Mouse (Mus musculus) MN1 (cell line): Measurements from ENCODE around the gene Gm21974.
A peak's percentile ranks its signal among the peaks of the same experiment; 100 is the strongest.
"Not testable (repeated sequence)": the region's sequence is repeated elsewhere in the genome, so short reads cannot be mapped to it uniquely, and the experiment has no call there.

Experiments used
- DNase-seq: peaks from one replicate; pipeline ENCODE4 v3.0.0-alpha.2; 2016; ENCODE audit warnings: low spot score

Gene Gm21974

GRCm38 (mm10) chr7:127895442-127895841 is at the start of gene Gm21974, which contains the start of gene Vkorc1:
Gene Gm21974, minus strand, starts transcription at chr7:127895454.
Gene Vkorc1, minus strand, starts transcription at chr7:127895617.
- DNase-seq = peak; percentile 96

- no peak for DNase-seq
Measured at GRCm38 (mm10) chr7:127944614-127945013, 49.4 kb upstream of the Gm21974 start.

GRCm38 (mm10) chr7:127942097-127942496 is 46.8 kb upstream of the Gm21974 start:
- not testable (repeated sequence) for DNase-seq

GRCm38 (mm10) chr7:127936216-127936884 is 41.1 kb upstream of the Gm21974 start:
- DNase-seq = no peak

GRCm38 (mm10) chr7:127935748-127936159 is 40.5 kb upstream of the Gm21974 start:
- DNase-seq = no peak

- peak; percentile 97 for DNase-seq
Measured at GRCm38 (mm10) chr7:127935028-127935722, 39.9 kb upstream of the Gm21974 start.

GRCm38 (mm10) chr7:127934075-127934474 is 38.8 kb upstream of the Gm21974 start:
- no peak for DNase-seq

GRCm38 (mm10) chr7:127932273-127933031 is 37.2 kb upstream of the Gm21974 start:
- no peak for DNase-seq

- DNase-seq = peak; percentile 46
Measured at GRCm38 (mm10) chr7:127931351-127932135, 36.3 kb upstream of the Gm21974 start.

- no peak for DNase-seq
Measured at GRCm38 (mm10) chr7:127930636-127931035, 35.4 kb upstream of the Gm21974 start.

GRCm38 (mm10) chr7:127929923-127930322 is 34.7 kb upstream of the Gm21974 start, which contains the start of gene Prss8:
Gene Prss8, minus strand, starts transcription at chr7:127930104.
- no peak for DNase-seq

GRCm38 (mm10) chr7:127928596-127928995 is 33.3 kb upstream of the Gm21974 start:
- DNase-seq = no peak

GRCm38 (mm10) chr7:127927726-127928125 is 32.5 kb upstream of the Gm21974 start:
- no peak for DNase-seq

GRCm38 (mm10) chr7:127926846-127927245 is 31.6 kb upstream of the Gm21974 start:
- no peak for DNase-seq

GRCm38 (mm10) chr7:127926066-127926465 is 30.8 kb upstream of the Gm21974 start:
- no peak for DNase-seq

- no peak for DNase-seq
Measured at GRCm38 (mm10) chr7:127925252-127925651, 30.0 kb upstream of the Gm21974 start.

GRCm38 (mm10) chr7:127923714-127924113 is 28.5 kb upstream of the Gm21974 start:
- DNase-seq = no peak

GRCm38 (mm10) chr7:127922451-127923275 is 27.4 kb upstream of the Gm21974 start:
- no peak for DNase-seq

GRCm38 (mm10) chr7:127921516-127921915 is 26.3 kb upstream of the Gm21974 start:
- peak; percentile 33 for DNase-seq

- peak; percentile 30 for DNase-seq
Measured at GRCm38 (mm10) chr7:127919290-127919689, 24.0 kb upstream of the Gm21974 start.

- DNase-seq = peak; percentile 41
Measured at GRCm38 (mm10) chr7:127918203-127918602, 22.9 kb upstream of the Gm21974 start.
